Mouse (Mus musculus) A20 (cell line): Measurements from ENCODE around the gene Kitl.

ENCODE experiments used
- DNase-seq: peaks from one replicate; pipeline ENCODE4 v3.0.0-alpha.2; 2011; ENCODE audit warnings: low read depth, low spot score

Gene Kitl

GRCm38 (mm10) chr10:100115570-100115969 lies 100.1 kb downstream of the Kitl start:
- no peak for DNase-seq

- DNase-seq = no peak
Observed at GRCm38 (mm10) chr10:100124452-100124851, 109.0 kb downstream of the Kitl start.

- no peak for DNase-seq
Observed at GRCm38 (mm10) chr10:100127837-100128743, 112.7 kb downstream of the Kitl start.

- DNase-seq = no peak
Observed at GRCm38 (mm10) chr10:100131657-100132056, 116.2 kb downstream of the Kitl start.

- no peak for DNase-seq
Observed at GRCm38 (mm10) chr10:100132304-100132703, 116.9 kb downstream of the Kitl start.

- DNase-seq = peak; percentile 55
Observed at GRCm38 (mm10) chr10:100138552-100138951, 123.1 kb downstream of the Kitl start.

- DNase-seq = peak; percentile 90
Observed at GRCm38 (mm10) chr10:100148123-100148522, 132.7 kb downstream of the Kitl start.
